Mouse (Mus musculus) lung, postnatal 0 days (tissue): Measurements from ENCODE around the gene Csde1. TPM values are rescaled to one million over a fixed set of nuclear protein-coding genes. Genes with fewer than 3 reads are reported as not detected.
A peak's percentile ranks its signal among the peaks of the same experiment; 100 is the strongest.

Experiments
- ATAC-seq: fragments of 200-750 bp; cut with Nextera tagmentation; 2 replicates; pipeline ENCODE4 v1.8.0; 2017; ENCODE audit warnings: moderate library complexity
- DNase-seq: peaks from one replicate; pipeline ENCODE4 v3.0.0-alpha.2; 2016; ENCODE audit warnings: low spot score
- H3K27ac ChIP-seq: fragments of 300-500 bp; sonication (generic); 2 replicates; pipeline ENCODE4 v1.5.1; 2014; ENCODE audit warnings: antibody characterized with exemption, mild to moderate bottlenecking, low read length, mixed read lengths
- H3K27me3 ChIP-seq: fragments of 300-500 bp; sonication (generic); replicated peaks from 2 replicates; pipeline ENCODE4 v1.6.1; 2014; ENCODE audit warnings: low read length, mixed read lengths; ENCODE audit not compliant: insufficient read depth
- H3K36me3 ChIP-seq: fragments of 300-500 bp; sonication (generic); 2 replicates; pipeline ENCODE4 v1.6.1; 2014; ENCODE audit warnings: low read length, mixed read lengths; ENCODE audit not compliant: insufficient read depth
- H3K4me1 ChIP-seq: fragments of 300-500 bp; sonication (generic); 2 replicates; pipeline ENCODE4 v1.6.1; 2014; ENCODE audit warnings: antibody characterized with exemption, low read depth, low read length, mixed read lengths; ENCODE audit not compliant: insufficient read depth
- H3K4me2 ChIP-seq: fragments of 300-500 bp; sonication (generic); replicated peaks from 2 replicates; pipeline ENCODE4 v1.6.1; 2014; ENCODE audit warnings: low read depth, mild to moderate bottlenecking, low read length, moderate library complexity, mixed read lengths
- H3K4me3 ChIP-seq: fragments of 300-500 bp; sonication (generic); 2 replicates; pipeline ENCODE4 v1.5.1; 2014; ENCODE audit warnings: low read depth, low read length
- H3K9ac ChIP-seq: fragments of 300-500 bp; sonication (generic); replicated peaks from 2 replicates; pipeline ENCODE4 v1.6.1; 2014; ENCODE audit warnings: low read depth, mild to moderate bottlenecking
- H3K9me3 ChIP-seq: fragments of 300-500 bp; sonication (generic); 2 replicates; pipeline ENCODE4 v1.6.1; 2016; ENCODE audit warnings: low read length, mixed read lengths
- CTCF ChIP-seq: IDR thresholded peaks from 2 replicates; pipeline ENCODE4 v1.5.1; 2016; ENCODE audit warnings: antibody characterized with exemption, mild to moderate bottlenecking
- EP300 ChIP-seq: IDR thresholded peaks from 2 replicates; pipeline ENCODE4 v1.6.1; 2016; ENCODE audit warnings: antibody characterized with exemption, mild to moderate bottlenecking, control low read depth
- WGBS: fragments of 180-500 bp; shearing (Covaris S2); extraction: QIAGEN DNeasy Blood & Tissue Kit; methylation state at CpG from one replicate; pipeline ENCODE4 v1.1.7; 2014; 5-methylcytosine and 5-hydroxymethylcytosine counted together
- polyA plus RNA-seq: library from polyadenylated mRNA; unstranded; fragments of >200 nt; fragmentation: Nextera tagmentation; extraction: Ambion mirVana; gene quantifications from 2 replicates; pipeline ENCODE4 v1.2.1, GENCODE M21; 2015

Gene Csde1
- polyA plus RNA-seq, 1 experiment from 2014 or later, result 167 TPM

DNA sequence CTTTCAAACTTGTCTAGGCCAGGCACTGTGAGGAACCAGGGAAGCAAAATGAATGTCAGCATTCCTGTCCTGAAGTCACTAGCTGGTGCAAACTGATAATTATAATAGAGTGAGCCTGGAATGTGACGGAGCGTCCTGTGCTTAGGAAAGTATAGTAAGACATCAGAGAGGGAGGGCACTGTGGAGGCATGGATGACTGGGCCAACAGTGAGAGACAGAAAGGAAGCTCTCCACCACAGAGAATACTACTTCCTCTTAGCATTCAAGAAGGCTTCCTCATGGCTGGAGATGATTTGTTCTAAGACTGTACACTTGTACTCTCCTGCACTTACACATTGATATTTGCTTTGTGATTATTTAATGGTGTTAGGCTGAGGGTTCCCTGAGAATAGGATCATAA is 2.9 kb upstream of the Csde1 start:
- Histone ChIP-seq H3K4me3 (no peak overlapping the region), H3K27ac (no peak overlapping the region), H3K4me2 (no peak overlapping the region), H3K9ac (no peak overlapping the region), H3K4me1 (peaks cover 7% of the 10 kb centered on the region; the same call in 1 of the 2 replicates), H3K36me3 (no peaks in the 10 kb centered on the region), H3K27me3 (no peaks in the 10 kb centered on the region), H3K9me3 (no peaks in the 10 kb centered on the region)
- ATAC-seq (no peak), DNase-seq (peak; percentile 20)
- WGBS, result 75% methylated on average over 2 of the region's 2 CpGs
- TF ChIP-seq CTCF, result no peak
- TF ChIP-seq EP300, result no peak

DNA sequence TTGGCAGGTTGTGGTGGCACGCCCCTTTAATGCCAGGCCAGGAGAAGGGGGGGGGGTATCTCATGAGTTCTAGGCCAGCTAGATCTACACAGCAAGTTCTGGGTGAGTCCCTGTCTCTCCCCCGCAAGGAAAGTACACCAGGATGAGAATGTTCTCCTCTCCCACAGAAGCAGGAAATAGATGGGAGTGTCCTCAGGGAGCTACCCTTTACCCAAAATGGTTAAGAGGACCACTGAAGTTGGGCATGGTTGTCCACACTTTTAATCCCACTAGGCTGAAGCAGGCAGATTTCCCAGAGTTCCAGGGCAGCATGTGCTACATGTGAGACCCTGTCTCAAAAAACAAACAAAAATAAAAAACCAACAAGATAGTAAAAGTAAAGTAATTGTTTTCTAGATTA is 764 bp upstream of the Csde1 start:
- Histone ChIP-seq H3K36me3 (no peaks in the 10 kb centered on the region), H3K9ac (no peak overlapping the region), H3K4me2 (peak overlapping the region; percentile 23; the same call in 1 of the 2 replicates), H3K4me3 (peak overlapping the region; percentile 91; the same call in 1 of the 2 replicates), H3K27ac (peak overlapping the region; percentile 96), H3K4me1 (peaks cover 10% of the 10 kb centered on the region; the same call in 1 of the 2 replicates), H3K27me3 (no peaks in the 10 kb centered on the region), H3K9me3 (no peaks in the 10 kb centered on the region)
- 79% methylated on average over 2 of the region's 2 CpGs for WGBS
- TF ChIP-seq EP300 (0 out of 2 replicates have a peak, but pooled peaks have one; percentile 8), CTCF (no peak)
- ATAC-seq, result no peak
- DNase-seq, result no peak

DNA sequence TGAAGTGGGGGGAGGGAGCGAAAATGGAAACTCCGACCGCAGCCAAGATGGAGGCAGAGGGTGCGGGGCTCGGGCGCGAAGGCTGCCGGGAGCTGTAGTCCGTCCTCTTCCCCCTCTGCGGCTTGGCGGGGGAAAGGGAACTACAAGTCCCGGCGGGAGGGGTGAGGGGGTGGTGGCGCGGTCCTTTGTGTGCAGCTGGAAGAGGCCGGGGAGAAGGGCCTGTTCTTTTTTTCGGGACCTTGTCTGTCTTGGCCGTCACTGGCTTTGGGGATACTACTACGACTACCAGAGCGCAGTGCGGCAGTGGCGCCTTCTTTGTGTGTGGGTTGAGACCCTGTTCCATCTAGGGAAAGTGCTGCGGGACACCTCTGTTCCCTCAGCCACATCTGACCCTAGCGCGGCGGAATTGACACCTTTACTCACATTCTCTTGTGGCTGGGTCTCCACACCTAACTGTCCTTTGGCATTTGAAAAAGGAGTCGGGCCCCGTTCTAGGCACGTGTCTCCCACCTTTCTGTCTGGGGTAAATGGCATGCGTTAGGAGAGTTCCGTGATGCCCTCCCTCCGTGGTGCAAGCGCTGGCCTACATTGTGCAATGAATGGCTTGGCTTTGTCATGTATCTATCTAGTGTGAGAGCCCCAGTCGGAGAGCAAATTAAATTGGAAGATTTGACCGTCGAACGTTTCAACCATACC is 865 bp downstream of the Csde1 start:
- WGBS, result under 1% methylated on average over 34 of the region's 37 CpGs
- H3K9me3 ChIP-seq, result no peaks in the 10 kb centered on the region
- peak overlapping the region; percentile 91 for H3K4me3 ChIP-seq
- H3K36me3 ChIP-seq, result no peaks in the 10 kb centered on the region
- H3K4me2 ChIP-seq, result peak overlapping the region; percentile 75
- H3K27ac ChIP-seq, result peak overlapping the region; percentile 96
- peak; percentile 91 for ATAC-seq
- TF ChIP-seq EP300, result 0 out of 2 replicates have a peak, but pooled peaks have one; percentile 21
- no peak for TF ChIP-seq CTCF
- H3K27me3 ChIP-seq, result no peaks in the 10 kb centered on the region
- peak; percentile 97 for DNase-seq
- H3K4me1 ChIP-seq, result peaks cover 10% of the 10 kb centered on the region; the same call in 1 of the 2 replicates
- peak overlapping the region; percentile 99 for H3K9ac ChIP-seq

DNA sequence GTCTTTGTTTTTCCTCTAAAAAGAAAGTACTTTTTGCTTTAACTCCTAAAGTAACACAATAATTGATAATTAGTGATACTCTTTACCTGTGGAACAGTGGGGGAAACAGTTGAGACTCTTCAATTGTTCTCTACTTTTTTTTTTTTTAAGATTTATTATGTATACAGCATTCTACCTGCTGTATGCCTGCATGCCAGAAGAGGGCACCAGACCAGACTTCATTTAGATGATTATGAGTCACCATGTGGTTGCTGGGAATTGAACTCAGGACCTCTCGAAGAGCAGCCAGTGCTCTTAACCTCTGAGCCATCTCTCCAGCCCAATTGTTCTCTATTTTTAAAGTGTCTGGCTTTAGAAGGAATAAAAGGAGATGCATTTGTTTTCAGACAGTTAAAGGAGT is 5.9 kb downstream of the Csde1 start:
- H3K4me3 ChIP-seq, result no peak overlapping the region
- peak; percentile 57 for TF ChIP-seq CTCF
- TF ChIP-seq EP300, result no peak
- 87% methylated on average over 1 of the region's 1 CpGs for WGBS
- peak; percentile 19 for DNase-seq
- peaks cover 6% of the 10 kb centered on the region; the same call in 1 of the 2 replicates for H3K36me3 ChIP-seq
- no peak overlapping the region for H3K27ac ChIP-seq
- H3K9ac ChIP-seq, result no peak overlapping the region
- H3K4me1 ChIP-seq, result peaks cover 10% of the 10 kb centered on the region; the same call in 1 of the 2 replicates
- H3K27me3 ChIP-seq, result no peaks in the 10 kb centered on the region
- H3K4me2 ChIP-seq, result no peak overlapping the region
- ATAC-seq, result no peak
- H3K9me3 ChIP-seq, result no peaks in the 10 kb centered on the region

DNA sequence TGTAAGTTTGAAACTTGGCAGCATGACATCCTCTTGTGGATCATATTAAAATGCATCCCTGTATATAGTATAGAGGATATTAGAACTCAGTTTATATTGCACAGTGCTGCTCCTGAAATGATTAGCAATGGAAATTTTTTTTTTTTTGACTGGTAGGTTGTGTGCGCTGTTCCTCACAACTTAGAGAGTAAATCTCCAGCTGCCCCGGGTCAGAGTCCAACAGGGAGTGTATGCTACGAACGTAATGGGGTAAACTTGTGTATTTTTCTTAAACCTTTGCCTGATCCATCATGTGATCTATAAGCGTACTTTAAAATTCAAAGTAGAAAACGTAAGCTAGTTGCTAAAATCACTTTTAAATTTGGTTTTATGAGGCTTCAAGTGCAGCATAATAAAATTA is 20.1 kb downstream of the Csde1 start:
- Histone ChIP-seq H3K27ac (no peak overlapping the region), H3K27me3 (no peaks in the 10 kb centered on the region), H3K9ac (no peak overlapping the region), H3K36me3 (peaks cover 10% of the 10 kb centered on the region; the same call in 1 of the 2 replicates), H3K4me3 (no peak overlapping the region), H3K4me1 (no peaks in the 10 kb centered on the region), H3K9me3 (no peaks in the 10 kb centered on the region), H3K4me2 (no peak overlapping the region)
- ATAC-seq (no peak), DNase-seq (no peak)
- TF ChIP-seq EP300, result no peak
- no peak for TF ChIP-seq CTCF
- WGBS, result 92% methylated on average over 6 of the region's 6 CpGs

DNA sequence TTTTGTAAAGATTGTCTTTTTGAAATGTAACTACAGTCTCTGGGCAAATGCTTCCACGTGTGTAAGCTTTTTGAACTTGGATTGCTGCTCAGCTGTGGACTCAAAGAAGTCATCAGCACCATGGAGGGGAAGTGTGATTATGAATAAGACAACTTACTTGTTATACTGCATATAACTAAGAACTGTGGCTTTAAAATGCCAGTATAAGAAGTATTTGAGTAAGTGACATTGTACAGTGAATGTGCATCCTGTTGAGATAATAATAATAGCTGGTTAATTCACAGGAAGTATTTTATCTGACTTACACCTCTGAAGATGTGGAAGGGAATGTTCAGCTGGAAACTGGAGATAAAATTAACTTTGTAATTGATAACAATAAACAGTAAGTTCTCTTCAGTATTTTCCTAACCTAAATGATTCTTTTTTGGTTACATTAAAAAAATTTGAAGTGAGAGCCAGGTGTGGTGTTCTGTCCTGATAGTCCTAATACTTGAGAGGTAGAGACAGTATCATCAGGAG is 20.7 kb downstream of the Csde1 start:
- no peak overlapping the region for H3K4me3 ChIP-seq
- WGBS, result 86% methylated on average over 1 of the region's 1 CpGs
- ATAC-seq, result no peak
- no peak for DNase-seq
- H3K27ac ChIP-seq, result no peak overlapping the region
- TF ChIP-seq EP300, result no peak
- no peak for TF ChIP-seq CTCF
- no peak overlapping the region for H3K9ac ChIP-seq
- H3K4me2 ChIP-seq, result no peak overlapping the region
- peaks cover 10% of the 10 kb centered on the region; the same call in 1 of the 2 replicates for H3K36me3 ChIP-seq
- H3K9me3 ChIP-seq, result no peaks in the 10 kb centered on the region
- no peaks in the 10 kb centered on the region for H3K4me1 ChIP-seq
- no peaks in the 10 kb centered on the region for H3K27me3 ChIP-seq
